Mouse (Mus musculus): ENCODE measurements at regions not wholly inside any gene's neighbourhood (a gene's known extent, or its start where the extent isn't known, plus 50 kb on each side); places are given as distances from the start of the nearest gene placed in this dataset.
A peak's percentile ranks its signal among the peaks of the same experiment; 100 is the strongest.

- WGBS, result 22% methylated on average over 6 of the region's 6 CpGs
- Histone ChIP-seq H3K27me3 (replicated peaks) (no peaks in the 10 kb centered on the region), H3K27ac (peak overlapping the region; percentile 60), H3K4me3 (replicated peaks) (no peak overlapping the region), H3K9ac (no peak overlapping the region), H3K4me1 (replicated peaks) (peaks cover 28% of the 10 kb centered on the region; the same call in 1 of the 2 replicates), H3K4me2 (replicated peaks) (no peak overlapping the region), H3K9me3 (no peaks in the 10 kb centered on the region), H3K36me3 (no peaks in the 10 kb centered on the region)
- peak; percentile 50; the same call in 1 of the 2 replicates for ATAC-seq
Measured at GRCm38 (mm10) chr7:130007993-130008583, 416.4 kb downstream of the Wdr11 start.

GRCm38 (mm10) chr7:130008591-130009418, 417.1 kb downstream of the Wdr11 start:
- ATAC-seq, result peak; percentile 66
- Histone ChIP-seq H3K9ac (no peak overlapping the region), H3K4me2 (replicated peaks) (0 out of 2 replicates have a peak overlapping the region, but pooled peaks have one; percentile 6), H3K4me1 (replicated peaks) (peaks cover 28% of the 10 kb centered on the region; the same call in 1 of the 2 replicates), H3K4me3 (replicated peaks) (no peak overlapping the region), H3K9me3 (no peaks in the 10 kb centered on the region), H3K27me3 (replicated peaks) (no peaks in the 10 kb centered on the region), H3K36me3 (no peaks in the 10 kb centered on the region), H3K27ac (peak overlapping the region; percentile 60)
- 34% methylated on average over 12 of the region's 12 CpGs for WGBS

DNA sequence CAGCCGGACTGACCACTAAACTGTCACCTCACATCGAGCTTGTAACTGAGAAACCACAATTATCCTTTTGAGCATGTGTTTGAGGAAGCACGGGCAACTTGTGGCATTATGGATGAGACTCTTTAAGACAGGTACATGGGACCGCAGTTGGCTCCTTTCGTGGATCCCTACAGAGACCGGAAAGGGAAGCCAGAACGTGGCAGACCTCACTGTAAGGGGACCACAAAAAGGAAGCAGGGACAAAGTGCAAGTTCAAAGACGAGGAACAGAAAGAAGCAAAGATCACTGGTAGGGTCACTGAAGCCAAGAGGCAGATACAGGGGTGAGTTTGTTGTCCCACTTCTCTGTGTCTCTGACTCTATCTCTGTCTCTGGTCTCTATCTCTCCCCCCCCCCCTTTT, 420.4 kb downstream of the Wdr11 start:
- peaks cover 37% of the 10 kb centered on the region for H3K4me1 ChIP-seq (replicated peaks)
- ATAC-seq, result no peak
- H3K4me3 ChIP-seq (replicated peaks), result no peak overlapping the region
- H3K4me2 ChIP-seq (replicated peaks), result no peak overlapping the region
- H3K27ac ChIP-seq, result no peak overlapping the region
- H3K36me3 ChIP-seq, result no peaks in the 10 kb centered on the region
- no peaks in the 10 kb centered on the region for H3K9me3 ChIP-seq
- 85% methylated on average over 8 of the region's 8 CpGs for WGBS
- no peaks in the 10 kb centered on the region for H3K27me3 ChIP-seq (replicated peaks)
- no peak overlapping the region for H3K9ac ChIP-seq

- ATAC-seq, result no peak
- 80% methylated on average over 6 of the region's 6 CpGs for WGBS
Measured at GRCm38 (mm10) chr7:130013109-130013508, 421.4 kb downstream of the Wdr11 start.

DNA sequence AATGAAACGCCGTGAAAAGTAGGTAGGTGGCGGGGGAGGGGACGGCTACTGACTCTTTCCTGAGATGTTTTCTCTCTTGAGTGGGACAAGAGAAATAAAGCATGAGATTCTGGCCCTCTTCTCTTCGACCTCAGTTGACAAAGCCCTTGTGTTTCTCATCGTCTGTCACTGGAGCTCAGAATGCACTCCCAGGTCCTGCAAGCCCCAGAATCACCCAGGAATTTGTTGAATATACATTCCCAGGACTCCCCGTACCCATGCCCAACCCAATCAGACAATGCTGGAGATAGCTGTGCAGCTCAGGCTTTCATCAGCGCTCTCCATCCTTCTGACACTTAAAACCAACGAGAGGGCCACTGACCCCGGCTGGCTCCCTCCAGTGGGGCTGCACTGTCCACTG, 422.9 kb downstream of the Wdr11 start:
- H3K4me2 ChIP-seq (replicated peaks), result no peak overlapping the region
- peak overlapping the region; percentile 72 for H3K27ac ChIP-seq
- peaks cover 33% of the 10 kb centered on the region for H3K4me1 ChIP-seq (replicated peaks)
- H3K9me3 ChIP-seq, result no peaks in the 10 kb centered on the region
- no peak overlapping the region for H3K4me3 ChIP-seq (replicated peaks)
- 43% methylated on average over 10 of the region's 10 CpGs for WGBS
- ATAC-seq, result no peak
- H3K27me3 ChIP-seq (replicated peaks), result no peaks in the 10 kb centered on the region
- no peak overlapping the region for H3K9ac ChIP-seq
- H3K36me3 ChIP-seq, result no peaks in the 10 kb centered on the region

More at GRCm38 (mm10) chr7:130013109-130013508, 421.4 kb downstream of the Wdr11 start:
- Histone ChIP-seq H3K9me3 (no peaks in the 10 kb centered on the region), H3K4me1 (replicated peaks) (peaks cover 35% of the 10 kb centered on the region), H3K36me3 (no peaks in the 10 kb centered on the region), H3K27me3 (replicated peaks) (no peaks in the 10 kb centered on the region), H3K27ac (no peak overlapping the region), H3K9ac (no peak overlapping the region), H3K4me3 (replicated peaks) (no peak overlapping the region), H3K4me2 (replicated peaks) (no peak overlapping the region)

- Histone ChIP-seq H3K36me3 (no peaks in the 10 kb centered on the region), H3K9ac (no peak overlapping the region), H3K4me3 (replicated peaks) (no peak overlapping the region), H3K4me1 (replicated peaks) (peaks cover 28% of the 10 kb centered on the region), H3K27me3 (replicated peaks) (no peaks in the 10 kb centered on the region), H3K4me2 (replicated peaks) (no peak overlapping the region), H3K9me3 (no peaks in the 10 kb centered on the region), H3K27ac (peak overlapping the region; percentile 60; the same call in 1 of the 2 replicates)
- 33% methylated on average over 5 of the region's 5 CpGs for WGBS
- ATAC-seq, result no peak; the same call in 1 of the 2 replicates
Measured at GRCm38 (mm10) chr7:130015375-130016014, 423.8 kb downstream of the Wdr11 start.

DNA sequence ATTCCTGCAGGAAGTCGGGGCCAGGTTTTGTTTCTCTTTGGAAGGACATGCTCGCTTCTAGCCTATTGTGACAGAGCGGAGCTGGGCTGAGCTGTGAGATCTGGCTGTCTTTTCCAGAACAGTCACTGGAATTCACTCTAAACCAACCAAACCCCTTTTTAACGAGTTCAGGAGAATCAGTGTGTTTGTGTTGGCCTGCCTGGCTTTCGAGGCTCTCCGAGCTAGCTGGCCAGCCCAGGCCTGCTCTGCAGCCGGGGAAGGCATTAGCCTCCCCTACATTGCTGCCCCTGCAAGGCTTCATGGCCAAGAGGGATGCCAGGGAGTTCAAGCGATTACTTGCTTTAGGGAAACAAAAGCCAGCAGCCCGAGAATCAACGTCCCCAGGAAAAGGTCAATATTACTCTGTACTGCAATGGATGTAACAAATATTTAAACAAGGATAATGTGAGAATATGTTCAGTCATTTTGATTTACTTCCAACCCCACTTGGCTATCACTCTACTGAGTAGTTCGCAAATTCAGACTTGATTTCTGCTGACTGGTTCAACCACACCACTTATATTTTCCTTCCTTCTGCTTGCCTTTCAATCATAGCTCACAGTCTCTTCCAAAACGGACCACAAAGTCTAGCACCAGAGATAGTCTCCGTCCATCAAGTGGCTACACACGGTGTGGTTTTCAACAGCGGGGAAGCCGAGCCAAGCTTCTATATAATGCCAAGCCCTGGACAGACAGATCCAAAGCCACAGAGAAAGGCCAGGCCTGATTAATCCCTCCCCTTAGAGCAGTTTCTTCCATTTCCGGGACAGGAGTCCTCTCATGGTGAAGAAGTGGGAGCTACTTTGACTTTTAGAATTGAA, 424.6 kb downstream of the Wdr11 start:
- no peaks in the 10 kb centered on the region for H3K27me3 ChIP-seq (replicated peaks)
- no peaks in the 10 kb centered on the region for H3K9me3 ChIP-seq
- H3K4me1 ChIP-seq (replicated peaks), result peaks cover 26% of the 10 kb centered on the region
- H3K4me2 ChIP-seq (replicated peaks), result no peak overlapping the region
- no peaks in the 10 kb centered on the region for H3K36me3 ChIP-seq
- peak overlapping the region; percentile 60; the same call in 1 of the 2 replicates for H3K27ac ChIP-seq
- no peak overlapping the region for H3K9ac ChIP-seq
- no peak for ATAC-seq
- no peak overlapping the region for H3K4me3 ChIP-seq (replicated peaks)
- WGBS, result 48% methylated on average over 17 of the region's 17 CpGs

GRCm38 (mm10) chr7:130018891-130019290, 427.2 kb downstream of the Wdr11 start:
- 42% methylated on average over 4 of the region's 4 CpGs for WGBS
- Histone ChIP-seq H3K36me3 (no peaks in the 10 kb centered on the region), H3K9ac (no peak overlapping the region), H3K27me3 (replicated peaks) (no peaks in the 10 kb centered on the region), H3K4me3 (replicated peaks) (no peak overlapping the region), H3K4me2 (replicated peaks) (no peak overlapping the region), H3K9me3 (no peaks in the 10 kb centered on the region), H3K27ac (no peak overlapping the region), H3K4me1 (replicated peaks) (peaks cover 19% of the 10 kb centered on the region)
- ATAC-seq, result no peak

GRCm38 (mm10) chr7:130028945-130029344, 437.3 kb downstream of the Wdr11 start:
- ATAC-seq, result no peak
- Histone ChIP-seq H3K9ac (no peak overlapping the region), H3K27me3 (replicated peaks) (no peaks in the 10 kb centered on the region), H3K9me3 (no peaks in the 10 kb centered on the region), H3K27ac (no peak overlapping the region), H3K4me3 (replicated peaks) (no peak overlapping the region), H3K4me2 (replicated peaks) (no peak overlapping the region), H3K36me3 (no peaks in the 10 kb centered on the region), H3K4me1 (replicated peaks) (no peaks in the 10 kb centered on the region)

DNA sequence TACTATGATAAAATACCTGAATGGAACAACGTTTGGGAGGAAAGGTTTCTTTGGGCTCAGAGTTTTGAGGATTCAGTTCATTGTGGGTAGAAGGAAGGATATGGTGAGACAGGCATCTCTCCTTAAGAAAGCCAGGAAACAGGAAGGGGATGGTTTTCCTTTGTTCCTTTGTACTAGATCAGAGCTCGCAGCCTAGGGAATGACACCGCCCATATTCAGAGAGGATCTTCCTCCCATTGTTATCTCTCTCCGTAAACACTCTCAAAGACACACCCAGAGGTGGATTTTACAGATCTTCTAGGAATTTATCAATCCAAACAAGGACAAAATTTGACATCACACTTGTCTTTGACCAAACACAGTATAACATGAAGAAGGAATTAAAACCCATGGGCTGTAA, 439.0 kb downstream of the Wdr11 start:
- WGBS, result 87% methylated on average over 4 of the region's 4 CpGs
- no peak for ATAC-seq
- no peaks in the 10 kb centered on the region for H3K36me3 ChIP-seq
- H3K9me3 ChIP-seq, result no peaks in the 10 kb centered on the region
- H3K9ac ChIP-seq, result no peak overlapping the region
- H3K27me3 ChIP-seq (replicated peaks), result no peaks in the 10 kb centered on the region
- H3K27ac ChIP-seq, result no peak overlapping the region
- no peak overlapping the region for H3K4me2 ChIP-seq (replicated peaks)
- no peaks in the 10 kb centered on the region for H3K4me1 ChIP-seq (replicated peaks)
- H3K4me3 ChIP-seq (replicated peaks), result no peak overlapping the region

- Histone ChIP-seq H3K9ac (no peak overlapping the region), H3K27ac (peak overlapping the region; percentile 51; the same call in 1 of the 2 replicates), H3K4me3 (replicated peaks) (no peak overlapping the region), H3K4me2 (replicated peaks) (no peak overlapping the region), H3K27me3 (replicated peaks) (no peaks in the 10 kb centered on the region), H3K36me3 (no peaks in the 10 kb centered on the region), H3K9me3 (peaks cover 3% of the 10 kb centered on the region; the same call in 1 of the 2 replicates), H3K4me1 (replicated peaks) (peaks cover 20% of the 10 kb centered on the region; the same call in 1 of the 2 replicates)
- WGBS, result 51% methylated on average over 5 of the region's 5 CpGs
- no peak for ATAC-seq
Measured at GRCm38 (mm10) chr7:130036235-130036634, 444.6 kb downstream of the Wdr11 start.
